Mouse (Mus musculus) testis, adult 10 weeks (tissue): ENCODE data around the gene Gm37419. TPM values are rescaled to one million over a fixed set of nuclear protein-coding genes. Genes with fewer than 3 reads are reported as not detected.

Experiments used
- polyA plus RNA-seq: library from polyadenylated mRNA; stranded (reverse); fragments of 350-450 nt; fragmentation: Illumina TruSeq; extraction: RNeasy Lipid Tissue Mini Kit (QIAGEN cat#74804); gene quantifications from one replicate; pipeline ENCODE4 v1.2.3, GENCODE M21; 2014; ENCODE audit warnings: low read depth, low replicate concordance

Gm37419 gene
- not detected for polyA plus RNA-seq

DNA sequence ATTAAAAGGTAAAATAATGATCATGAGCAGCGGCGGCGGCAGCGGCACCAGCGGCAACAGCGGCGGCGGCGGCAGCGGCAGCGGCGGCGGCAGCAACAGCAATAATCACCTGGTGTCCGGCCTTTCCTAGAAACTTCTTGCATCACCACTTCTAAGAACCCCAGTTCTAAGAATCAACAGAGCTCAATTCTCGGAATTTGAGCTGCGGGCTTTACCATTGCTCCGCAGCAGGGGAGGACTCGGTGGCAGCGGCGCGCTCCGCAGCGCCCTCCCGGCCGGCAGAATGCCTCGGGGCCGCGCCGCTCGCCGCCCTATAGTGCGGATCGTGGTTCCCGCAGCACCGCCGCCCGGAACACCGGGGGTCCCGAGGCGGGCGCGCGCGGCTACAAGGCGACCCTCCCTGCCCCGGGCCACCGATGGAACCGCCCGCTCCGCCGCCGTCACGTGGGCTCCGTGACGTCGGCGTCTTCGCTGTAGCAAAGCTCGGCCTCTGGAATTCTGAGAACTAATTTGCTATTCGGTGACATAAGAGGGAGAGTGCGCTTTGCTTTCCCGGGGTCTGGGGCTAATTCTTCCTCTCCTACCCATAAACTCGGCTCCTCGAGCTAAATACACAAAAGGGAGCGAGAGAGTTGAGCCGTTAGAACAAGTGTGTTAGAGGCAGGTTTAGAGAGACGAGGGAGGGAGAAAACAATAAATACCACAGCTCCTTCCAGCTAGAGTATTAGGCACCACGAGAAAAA, at the start of gene Gm37419, which contains the start of gene Bcl6:
Gm37419 (plus strand) TSS at position 17 of the 743 bp plus-strand sequence.
Bcl6 (minus strand) TSS at position 387 of the 743 bp plus-strand sequence.

Other genes with a start within 250 kb of the Gm37419 start
- not detected for gene Sst, start 97.5 kb upstream of the Gm37419 start, polyA plus RNA-seq
- gene Rtp2, start 56.1 kb upstream of the Gm37419 start, polyA plus RNA-seq = not detected
- 0.99 TPM for gene Bcl6, start 370 bp downstream of the Gm37419 start, polyA plus RNA-seq